Mouse (Mus musculus) lung, adult 2 months (tissue): Measurements from ENCODE around the gene Sec14l4. TPM values are rescaled to one million over a fixed set of nuclear protein-coding genes. Genes with fewer than 3 reads are reported as not detected.
"Not testable (repeated sequence)": the region's sequence is repeated elsewhere in the genome, so short reads cannot be mapped to it uniquely, and the experiment has no call there.

Experiments used
- DNase-seq: peaks from one replicate; pipeline ENCODE4 v3.0.0; 2022
- H3K4me1 ChIP-seq: fragments of 200-500 bp; 2 replicates; pipeline ENCODE4 v1.6.1; 2011; ENCODE audit warnings: low read length; ENCODE audit not compliant: control insufficient read depth, insufficient read depth
- H3K4me3 ChIP-seq: fragments of 200-500 bp; replicated peaks from 2 replicates; pipeline ENCODE3; 2011; ENCODE audit warnings: low read depth, mild to moderate bottlenecking, control low read depth, low read length; ENCODE audit errors: extremely low read depth
- CTCF ChIP-seq: fragments of 200-500 bp; IDR thresholded peaks from 2 replicates; pipeline ENCODE4 v1.5.1; 2011; ENCODE audit warnings: mild to moderate bottlenecking, low read length, control low read depth; ENCODE audit not compliant: insufficient read depth
- POLR2A ChIP-seq: fragments of 200-500 bp; IDR thresholded peaks from 2 replicates; pipeline ENCODE4 v1.6.1; 2011; ENCODE audit warnings: low read depth, mild to moderate bottlenecking, control low read depth, low read length, borderline replicate concordance; ENCODE audit errors: extremely low read depth
- WGBS: fragments of 180-500 bp; shearing (Covaris S2); methylation state at CpG from one replicate; pipeline ENCODE4 v1.1.7; 2018; 5-methylcytosine and 5-hydroxymethylcytosine counted together
- polyA plus RNA-seq: library from polyadenylated mRNA; depleted of rRNA; stranded (reverse); fragments of >200 nt; gene quantifications from 2 replicates; pipeline ENCODE4 v1.2.3, GENCODE M21; 2012

Gene Sec14l4
- polyA plus RNA-seq, 1 experiment = 56.3 TPM

GRCm38 (mm10) chr11:3995511-3995910 is 35.8 kb upstream of the Sec14l4 start:
- 57% methylated on average over 5 of the region's 5 CpGs for WGBS
- TF ChIP-seq POLR2A (no peak), CTCF (no peak)
- H3K4me3 ChIP-seq = no peak overlapping the region

GRCm38 (mm10) chr11:3996840-3997239 is 34.4 kb upstream of the Sec14l4 start:
- Histone ChIP-seq H3K4me1 (no peaks in the 10 kb centered on the region; the same call in 1 of the 2 replicates), H3K4me3 (no peak overlapping the region)
- 82% methylated on average over 3 of the region's 3 CpGs for WGBS
- no peak for TF ChIP-seq CTCF
- TF ChIP-seq POLR2A = no peak
- no peak for DNase-seq

More at GRCm38 (mm10) chr11:3995511-3995910, 35.8 kb upstream of the Sec14l4 start:
- no peak for DNase-seq
- no peaks in the 10 kb centered on the region; the same call in 1 of the 2 replicates for H3K4me1 ChIP-seq

GRCm38 (mm10) chr11:3997978-3998720 is 33.1 kb upstream of the Sec14l4 start:
- WGBS = 24% methylated on average over 66 of the region's 66 CpGs

GRCm38 (mm10) chr11:3999547-3999946 is 31.7 kb upstream of the Sec14l4 start:
- no peak for DNase-seq
- H3K4me3 ChIP-seq = no peak overlapping the region
- TF ChIP-seq POLR2A = no peak
- TF ChIP-seq CTCF = no peak
- no peaks in the 10 kb centered on the region; the same call in 1 of the 2 replicates for H3K4me1 ChIP-seq
- WGBS = 76% methylated on average over 5 of the region's 5 CpGs

More at GRCm38 (mm10) chr11:3997978-3998720, 33.1 kb upstream of the Sec14l4 start:
- TF ChIP-seq CTCF = no peak
- TF ChIP-seq POLR2A = no peak
- H3K4me1 ChIP-seq = no peaks in the 10 kb centered on the region; the same call in 1 of the 2 replicates
- no peak for DNase-seq
- no peak overlapping the region for H3K4me3 ChIP-seq

GRCm38 (mm10) chr11:4001603-4002002 is 29.7 kb upstream of the Sec14l4 start:
- H3K4me3 ChIP-seq = no peak overlapping the region
- no peak for TF ChIP-seq POLR2A
- peak; percentile 85 for TF ChIP-seq CTCF
- 4% methylated on average over 5 of the region's 5 CpGs for WGBS
- H3K4me1 ChIP-seq = no peaks in the 10 kb centered on the region; the same call in 1 of the 2 replicates
- peak; percentile 70 for DNase-seq

GRCm38 (mm10) chr11:4005220-4005805 is 25.9 kb upstream of the Sec14l4 start:
- Histone ChIP-seq H3K4me1 (no peaks in the 10 kb centered on the region), H3K4me3 (no peak overlapping the region)
- DNase-seq = no peak
- TF ChIP-seq CTCF = no peak
- TF ChIP-seq POLR2A = no peak
- 42% methylated on average over 5 of the region's 5 CpGs for WGBS

- TF ChIP-seq CTCF = 0 out of 2 replicates have a peak, but pooled peaks have one; percentile 11
- no peak for TF ChIP-seq POLR2A
- Histone ChIP-seq H3K4me1 (no peaks in the 10 kb centered on the region), H3K4me3 (no peak overlapping the region)
- DNase-seq = no peak
- 86% methylated on average over 3 of the region's 3 CpGs for WGBS
Observed at GRCm38 (mm10) chr11:4006462-4006861, 24.8 kb upstream of the Sec14l4 start.

GRCm38 (mm10) chr11:4012616-4013015 is 18.6 kb upstream of the Sec14l4 start:
- no peak for TF ChIP-seq POLR2A
- no peak for TF ChIP-seq CTCF
- Histone ChIP-seq H3K4me1 (no peaks in the 10 kb centered on the region), H3K4me3 (no peak overlapping the region)
- no peak for DNase-seq
- WGBS = 71% methylated on average over 1 of the region's 1 CpGs

- H3K4me3 ChIP-seq, H3K4me1 ChIP-seq, DNase-seq: not testable (repeated sequence)
- WGBS = 86% methylated on average over 14 of the region's 14 CpGs
Observed at GRCm38 (mm10) chr11:4015796-4016195, 15.5 kb upstream of the Sec14l4 start.

GRCm38 (mm10) chr11:4022111-4022510 is 9.2 kb upstream of the Sec14l4 start:
- DNase-seq, H3K4me1 ChIP-seq, H3K4me3 ChIP-seq: not testable (repeated sequence)
- WGBS = 76% methylated on average over 13 of the region's 13 CpGs
